Mouse (Mus musculus) embryonic fibroblast, embryonic 13.5 days (primary cell): Measurements from ENCODE around the gene Gm20388.

ENCODE experiments used
- CTCF ChIP-seq: IDR thresholded peaks from 2 replicates; pipeline ENCODE4 v1.5.1; 2011; ENCODE audit warnings: mild to moderate bottlenecking, control low read depth, low read length, moderate library complexity, borderline replicate concordance; ENCODE audit not compliant: insufficient read depth
- POLR2A ChIP-seq: IDR thresholded peaks from 2 replicates; pipeline ENCODE4 v1.6.1; 2011; ENCODE audit warnings: low read depth, mild to moderate bottlenecking, control low read depth, low read length, moderate library complexity

GRCm38 (mm10) chr8:123018484-123019164 is 3108.0 kb downstream of the Gm20388 start:
- TF ChIP-seq CTCF (no peak), POLR2A (no peak)
